Mouse (Mus musculus) heart, postnatal 14 days (tissue): ENCODE measurements at regions not wholly inside any gene's neighbourhood (a gene's known extent, or its start where the extent isn't known, plus 50 kb on each side); places are given as distances from the start of the nearest gene placed in this dataset.

Source experiments
- DNase-seq, 2 experiments: peaks; one replicate each; pipeline ENCODE4 v3.0.0; 2021 to 2022
- intact Hi-C: fragments of 180-260 bp; cut with DNase I; formaldehyde crosslinking; loops from one replicate; pipeline ENCODE4 v1.15.1; 2025

DNA sequence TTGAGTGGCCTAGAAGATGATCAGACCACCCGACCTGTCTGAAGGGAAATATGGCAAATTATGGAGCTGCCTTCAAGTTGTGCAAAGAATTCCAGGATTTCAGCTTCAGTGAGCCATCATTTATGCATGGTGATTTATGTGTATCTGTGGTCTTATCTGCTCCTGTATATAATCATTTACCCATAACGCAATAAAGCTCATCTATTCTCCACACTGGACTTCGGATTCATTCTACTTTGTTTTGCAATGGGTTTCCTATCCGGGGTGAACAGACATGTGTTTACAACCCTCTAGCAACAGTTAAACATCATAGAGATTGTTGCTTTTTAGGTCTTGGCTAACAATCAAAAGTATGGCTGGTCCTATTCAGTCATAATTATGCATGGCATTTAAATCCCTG, 145.1 kb downstream of the Pcdh10 start:
- intact Hi-C loops, result no loop called here

DNA sequence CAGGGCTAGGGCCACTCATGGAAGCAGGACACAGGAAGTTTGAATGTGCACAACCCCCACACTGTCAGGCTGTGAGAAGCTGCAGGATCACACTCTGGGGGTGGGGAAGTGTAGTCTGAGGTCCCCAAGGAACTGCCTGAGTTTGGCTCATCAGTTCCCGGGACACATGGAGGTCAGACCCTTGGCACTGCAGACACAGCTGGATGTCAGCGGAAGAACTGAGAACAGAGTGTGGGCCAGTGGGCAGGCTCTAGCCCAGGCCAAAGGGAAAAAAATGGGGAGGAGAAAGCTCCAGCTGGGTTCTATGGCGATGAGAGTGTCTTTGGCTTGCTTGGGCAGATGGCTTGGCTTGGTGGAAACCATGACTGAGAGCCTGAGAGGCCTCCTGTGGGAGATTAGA, 168.9 kb downstream of the Pcdh10 start:
- intact Hi-C loops, result no loop called here

More for the DNA sequence above, 145.1 kb downstream of the Pcdh10 start:
- no peak for DNase-seq

DNA sequence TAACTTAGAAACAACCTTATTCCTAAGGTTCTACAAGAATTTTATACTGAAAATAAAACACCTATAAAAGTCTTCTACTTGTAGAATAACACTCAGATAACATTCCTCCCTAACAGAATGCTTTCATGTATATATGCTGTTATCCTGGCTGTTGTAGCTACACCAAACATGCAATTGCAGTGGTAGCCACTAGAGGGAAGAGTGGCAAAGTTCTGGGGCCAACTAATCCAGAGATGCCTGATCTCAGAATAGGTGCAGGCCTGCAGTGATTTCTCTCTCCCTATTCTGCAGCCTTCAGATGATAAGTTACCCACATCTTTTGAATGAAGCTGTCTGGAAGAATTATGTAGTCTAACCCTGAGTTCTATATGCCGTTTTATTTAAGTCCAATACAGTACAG, 177.5 kb downstream of the Pcdh10 start:
- DNase-seq, result peak; percentile 13 to 46

More for the DNA sequence above, 168.9 kb downstream of the Pcdh10 start:
- DNase-seq, result no peak

DNA sequence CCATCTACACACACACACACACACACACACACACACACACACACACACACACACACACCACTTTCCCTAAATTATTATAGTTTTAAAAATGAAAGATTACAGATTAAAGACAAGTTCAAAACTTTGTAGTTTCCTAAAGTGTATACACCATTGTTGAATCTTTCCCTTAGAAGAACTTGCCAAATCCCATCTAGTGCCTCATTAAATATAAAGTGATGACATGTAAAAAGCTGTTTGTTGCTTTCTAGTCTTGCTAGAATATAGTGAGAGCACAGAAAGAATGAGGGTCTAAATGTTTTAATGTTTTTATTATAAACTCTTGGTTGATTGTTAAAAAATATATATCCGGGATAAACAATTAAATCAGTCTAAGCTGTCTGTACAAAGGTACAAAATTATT, 194.8 kb downstream of the Pcdh10 start:
- intact Hi-C loops, result no loop called here
- DNase-seq, result no peak

More for the DNA sequence above, 177.5 kb downstream of the Pcdh10 start:
- intact Hi-C loops, result no loop called here

DNA sequence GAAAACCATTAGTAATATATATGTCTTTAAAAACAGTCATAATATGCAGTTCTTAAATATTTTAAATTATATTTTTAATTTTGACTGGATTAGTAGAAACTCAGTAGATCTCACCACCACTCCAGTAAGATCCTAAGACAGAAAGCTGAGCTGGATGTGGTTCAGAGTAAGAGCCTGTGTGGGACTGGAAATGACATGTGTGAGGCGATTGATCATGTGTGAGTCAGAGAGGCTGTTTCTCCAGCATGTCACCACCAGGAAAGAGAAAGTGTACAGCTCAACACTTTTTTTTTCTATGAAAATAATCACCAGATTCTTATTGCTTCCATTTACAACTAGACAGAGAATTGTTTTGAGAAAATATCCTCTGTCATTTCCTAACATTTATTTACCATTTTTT, 198.8 kb downstream of the Pcdh10 start:
- intact Hi-C loops, result no loop called here
- no peak for DNase-seq

DNA sequence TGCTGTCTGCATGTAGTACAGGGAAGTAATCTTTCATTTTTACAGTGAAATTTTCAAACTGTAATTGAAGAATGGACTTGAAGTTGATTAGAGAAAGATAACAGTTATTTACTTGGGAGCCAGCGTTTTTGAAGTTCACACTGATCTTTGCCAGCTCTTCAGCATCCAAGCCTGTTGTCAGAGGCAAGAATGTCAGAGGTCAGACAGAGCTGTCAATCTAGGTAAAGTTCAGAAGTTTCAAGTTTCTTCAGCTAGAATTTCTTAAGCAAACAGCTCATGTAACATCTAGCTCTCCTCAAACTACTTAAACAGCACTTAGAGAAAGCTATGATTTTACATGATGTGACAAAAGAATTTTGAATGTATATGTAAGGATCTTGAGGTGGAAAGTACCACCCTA, 215.4 kb downstream of the Pcdh10 start:
- intact Hi-C loops, result no loop called here

DNA sequence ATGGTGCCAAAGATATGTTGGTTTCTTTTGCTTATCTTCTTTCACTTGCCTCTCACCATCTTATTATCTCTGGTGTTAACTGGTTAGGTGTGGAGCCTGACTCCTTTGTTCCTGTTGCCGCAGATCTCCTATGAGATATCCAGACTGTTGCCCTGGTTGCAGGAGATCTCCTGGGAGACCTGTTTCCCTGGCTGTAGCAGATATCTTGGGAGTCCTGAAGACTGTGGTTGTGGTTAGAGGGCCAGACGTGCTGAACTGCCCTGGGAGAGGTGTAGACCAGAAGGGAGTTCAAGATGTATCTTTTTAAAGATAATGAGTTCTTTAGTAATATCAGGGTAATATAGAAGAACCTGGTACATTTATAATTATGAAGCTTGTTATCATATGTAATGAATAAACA, 224.1 kb downstream of the Pcdh10 start:
- no peak for DNase-seq
- intact Hi-C loops, result no loop called here

More for the DNA sequence above, 215.4 kb downstream of the Pcdh10 start:
- DNase-seq, result no peak

DNA sequence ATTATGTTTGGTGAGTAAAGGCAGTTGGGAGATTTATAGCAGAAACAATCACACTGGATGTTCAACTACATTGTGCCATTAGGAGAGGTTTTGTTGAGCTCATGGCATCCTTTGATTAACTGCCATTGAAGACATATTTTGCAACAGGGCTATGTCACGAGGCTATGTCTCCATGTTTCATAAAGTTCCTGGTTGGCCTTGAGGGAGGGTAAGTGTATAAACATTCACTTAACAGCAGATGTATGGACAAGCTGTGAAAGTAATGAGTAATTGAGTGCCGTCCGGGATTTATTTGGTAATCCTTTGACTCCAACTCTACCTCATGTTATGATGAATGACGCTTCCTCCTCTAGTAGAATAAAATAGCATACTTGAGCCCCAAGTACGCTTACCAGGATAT, 225.0 kb downstream of the Pcdh10 start:
- intact Hi-C loops, result no loop called here
- DNase-seq, result no peak

DNA sequence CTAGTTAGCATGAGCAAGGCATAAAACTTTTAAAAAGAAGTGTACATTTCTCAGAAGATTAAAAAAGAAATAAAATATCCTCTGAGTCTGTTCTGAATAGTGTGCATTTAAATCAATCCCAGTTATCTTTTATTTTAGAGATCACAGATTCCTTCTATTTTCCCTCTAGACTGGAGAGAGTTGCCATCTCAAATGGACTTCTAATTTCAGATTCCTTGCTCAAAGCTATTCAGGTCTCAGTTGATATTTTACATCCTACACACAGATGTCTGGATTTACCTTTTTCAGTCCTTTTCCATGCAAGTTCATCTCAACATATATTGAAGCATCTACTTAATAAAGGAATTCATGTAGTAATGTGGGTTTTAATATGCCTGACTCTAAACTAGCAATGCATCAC, 242.5 kb downstream of the Pcdh10 start:
- no peak for DNase-seq

DNA sequence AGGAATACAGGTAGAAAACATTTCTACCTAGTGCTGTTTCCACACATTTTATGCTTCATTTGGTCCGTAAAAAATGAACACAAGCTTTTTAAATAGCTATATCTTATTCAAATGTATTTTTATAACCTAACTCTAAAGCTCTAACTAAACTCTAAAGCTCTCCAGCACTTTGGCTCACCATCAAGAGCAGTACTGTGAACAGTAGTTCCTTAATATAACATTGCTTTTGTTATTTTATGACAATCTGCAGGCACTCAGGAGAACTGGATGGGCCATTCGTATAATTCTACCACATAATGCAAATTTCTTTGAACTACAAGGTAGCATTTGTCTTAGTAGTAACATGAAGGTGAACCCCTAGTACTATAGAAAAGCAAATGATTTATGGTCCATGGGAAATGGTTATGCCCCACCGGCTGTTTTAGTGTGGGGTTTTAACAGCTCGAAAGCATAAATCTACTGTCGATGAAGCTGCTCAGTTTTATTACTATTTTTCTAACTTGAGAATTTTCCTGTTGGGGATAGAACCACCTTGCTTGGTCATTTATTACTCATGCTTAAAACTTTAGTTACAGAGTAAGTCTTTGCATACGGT, 267.8 kb downstream of the Pcdh10 start:
- intact Hi-C loops, result no loop called here

More for the DNA sequence above, 242.5 kb downstream of the Pcdh10 start:
- intact Hi-C loops, result no loop called here

DNA sequence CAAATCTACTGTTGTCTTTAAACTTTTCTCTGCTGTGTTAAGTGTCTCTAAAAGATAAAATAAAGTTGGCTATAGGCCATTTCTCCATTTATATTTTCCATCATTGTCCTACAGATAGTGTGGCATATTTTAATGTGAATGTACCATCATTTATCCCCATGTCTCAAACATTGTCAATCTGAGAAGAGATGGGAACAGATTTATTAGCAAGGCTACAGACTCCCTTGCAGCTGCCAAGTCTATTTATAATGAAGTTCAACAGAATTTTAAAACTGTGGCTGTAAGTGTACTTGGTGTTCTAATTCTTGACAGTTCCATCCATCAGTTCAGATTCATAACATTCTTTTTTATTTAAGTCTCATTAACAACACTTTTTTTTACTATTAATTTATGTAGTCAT, 271.2 kb downstream of the Pcdh10 start:
- intact Hi-C loops, result no loop called here
- DNase-seq, result no peak

More for the DNA sequence above, 267.8 kb downstream of the Pcdh10 start:
- no peak for DNase-seq

DNA sequence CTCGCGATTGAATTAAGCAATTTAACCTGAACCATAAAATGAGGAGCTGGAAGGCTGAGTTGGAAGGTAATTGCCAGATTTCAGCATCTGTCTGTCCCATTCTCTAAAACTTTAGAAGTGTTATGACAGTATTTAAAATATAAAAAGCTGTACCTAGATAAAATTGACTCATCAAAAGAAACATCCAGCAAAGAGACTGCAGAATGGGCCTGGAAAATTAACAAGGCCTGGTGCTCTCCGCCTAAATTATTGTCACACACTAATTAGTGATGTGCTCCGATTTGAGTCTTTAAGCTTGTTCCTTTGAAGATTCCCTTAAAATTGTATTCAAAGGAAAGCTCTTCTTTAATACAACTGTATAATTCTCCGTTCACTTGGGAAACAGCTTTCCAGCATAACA, 278.8 kb downstream of the Pcdh10 start:
- DNase-seq, result no peak

DNA sequence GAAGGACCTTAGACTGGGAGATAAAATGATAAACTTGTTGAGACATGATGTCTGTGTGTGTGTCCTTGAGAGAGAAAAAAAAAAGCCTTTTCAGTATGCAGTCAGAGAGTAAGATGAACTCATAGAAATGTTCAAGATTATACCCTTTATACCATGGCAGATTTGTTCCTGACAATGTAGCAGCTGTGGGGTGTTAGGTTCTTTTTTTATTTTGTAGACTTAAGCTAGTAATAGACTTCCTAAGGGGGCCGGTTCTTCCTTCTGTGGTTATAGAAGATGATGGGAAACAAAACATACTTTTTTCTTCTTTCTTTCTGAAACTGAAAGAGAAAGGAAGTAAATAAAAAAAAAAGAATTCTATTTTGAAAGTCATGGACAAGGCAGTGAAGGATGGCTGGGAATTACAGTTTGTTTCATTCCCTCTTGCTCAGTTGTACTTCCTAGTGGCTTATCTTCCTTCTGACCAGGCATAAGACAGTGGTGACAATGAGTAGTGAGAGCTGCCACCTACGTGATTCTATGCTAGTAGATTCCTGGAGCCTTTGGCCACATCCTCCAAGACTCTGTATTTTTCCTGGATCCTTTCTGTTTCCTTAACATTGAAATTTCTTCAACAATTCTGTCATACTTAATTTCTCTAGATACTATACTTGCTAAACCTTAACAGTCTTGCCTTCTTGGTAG, 280.0 kb downstream of the Pcdh10 start:
- intact Hi-C loops, result no loop called here
- DNase-seq, result no peak

More for the DNA sequence above, 278.8 kb downstream of the Pcdh10 start:
- intact Hi-C loops, result no loop called here

DNA sequence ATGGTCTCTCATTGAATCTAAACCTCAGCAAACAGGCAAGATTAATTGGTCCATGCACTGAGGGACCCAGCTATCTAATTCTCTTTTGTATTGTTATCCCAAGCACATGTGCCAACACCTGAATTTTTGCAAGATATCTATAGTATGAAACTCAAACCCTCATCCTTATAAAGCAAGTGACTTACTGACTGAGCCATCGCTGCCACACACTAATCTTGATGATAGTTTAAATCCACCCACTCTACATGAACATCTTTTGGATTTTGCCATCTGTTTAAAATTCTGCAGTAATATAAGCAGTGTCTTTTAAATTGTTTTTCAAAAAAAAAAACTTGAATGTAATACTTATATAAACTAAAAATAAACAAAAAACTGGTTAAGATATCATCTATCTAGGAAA, 280.9 kb downstream of the Pcdh10 start:
- no peak for DNase-seq
- intact Hi-C loops, result no loop called here

DNA sequence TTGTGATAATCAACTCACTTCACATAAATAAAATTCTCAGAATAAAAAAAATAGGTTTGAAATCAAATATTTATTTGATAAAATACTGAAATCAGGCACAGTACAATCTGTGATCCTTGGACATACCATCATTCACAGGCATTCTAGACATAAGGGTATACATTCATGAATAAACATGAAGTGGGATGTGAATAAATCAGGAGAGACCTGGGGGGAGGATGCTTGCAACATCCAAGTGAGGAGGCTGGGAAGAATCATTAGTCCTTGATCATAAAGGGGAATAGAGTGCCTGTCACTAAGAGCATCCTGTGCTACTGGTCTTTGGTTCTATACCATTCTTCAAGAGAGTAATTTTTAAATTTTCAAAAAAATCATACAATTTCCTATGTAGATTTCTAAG, 292.2 kb downstream of the Pcdh10 start:
- no peak for DNase-seq

DNA sequence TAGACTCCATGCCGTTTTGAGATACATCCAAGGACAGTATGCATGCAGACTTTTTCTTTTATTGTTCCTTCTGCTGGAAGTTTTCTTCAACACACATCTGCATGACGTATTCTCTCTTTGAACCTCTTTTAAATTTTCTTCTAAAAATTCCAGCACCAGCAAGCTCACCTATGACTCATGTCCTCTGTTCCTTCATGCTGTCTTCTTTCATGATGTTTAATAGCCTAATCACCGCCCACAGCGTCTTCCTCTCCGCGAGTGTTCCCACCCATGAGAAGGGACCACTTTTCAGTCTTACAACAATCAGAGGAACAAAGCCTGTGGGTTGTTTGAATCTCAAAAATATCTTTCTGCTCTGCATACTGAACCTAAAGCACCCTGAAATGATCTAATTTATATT, 299.5 kb downstream of the Pcdh10 start:
- DNase-seq, result no peak
- intact Hi-C loops, result no loop called here

More for the DNA sequence above, 292.2 kb downstream of the Pcdh10 start:
- intact Hi-C loops, result no loop called here

DNA sequence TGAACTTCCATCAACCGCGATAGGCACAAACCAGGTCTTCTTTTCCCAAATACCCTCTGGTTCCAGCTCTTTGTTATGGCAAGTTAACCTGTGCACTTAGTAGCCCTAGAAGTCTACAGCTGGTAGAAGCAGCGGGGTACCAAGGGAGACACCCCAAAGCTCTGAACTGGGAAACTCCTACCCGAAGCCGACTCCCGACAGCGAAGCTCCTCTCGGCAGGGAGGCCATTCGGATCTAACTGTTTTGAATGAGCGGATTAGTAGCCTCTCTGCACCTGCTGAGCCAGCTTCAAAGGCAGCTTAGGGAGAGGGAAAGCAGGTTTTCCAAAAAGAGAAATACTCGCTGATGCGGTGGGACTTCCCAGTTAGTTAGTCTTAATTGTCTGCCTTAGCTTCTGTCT, 303.2 kb downstream of the Pcdh10 start:
- intact Hi-C loops, result no loop called here
- DNase-seq, result no peak

DNA sequence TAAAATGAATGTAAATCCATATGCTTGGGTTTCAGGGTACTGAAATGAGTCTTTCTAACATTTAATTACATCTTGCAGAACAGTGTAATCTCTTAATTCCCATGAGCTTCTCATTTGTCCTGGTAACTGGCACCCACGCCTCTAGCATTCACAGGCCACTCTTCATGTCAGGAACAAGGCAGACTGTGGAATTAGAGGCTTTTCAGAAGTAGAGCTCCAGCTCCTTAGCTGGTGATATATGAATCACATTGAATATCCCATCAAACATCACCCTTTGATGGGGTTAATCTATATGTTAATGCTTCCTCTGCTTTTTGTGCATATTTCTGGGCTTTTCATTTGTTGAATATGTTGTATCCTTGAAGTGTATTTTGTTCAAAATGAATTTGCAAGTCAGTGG, 329.7 kb downstream of the Pcdh10 start:
- intact Hi-C loops, result no loop called here
- DNase-seq, result no peak
